Mouse (Mus musculus) limb, embryonic 12.5 days (tissue): ENCODE measurements around the gene Mcm3. TPM values are rescaled to one million over a fixed set of nuclear protein-coding genes. Genes with fewer than 3 reads are reported as not detected.

Experiments
- ATAC-seq: fragments of 200-750 bp; cut with Nextera tagmentation; 2 replicates; pipeline ENCODE4 v1.8.0; 2017; ENCODE audit warnings: low read depth, moderate TSS enrichment; ENCODE audit not compliant: insufficient number of reproducible peaks, insufficient read depth, low FRiP score, low TSS enrichment
- H3K27ac ChIP-seq: fragments of 300-500 bp; sonication (generic); 2 replicates; pipeline ENCODE4 v1.5.1; 2016; ENCODE audit warnings: mild to moderate bottlenecking, moderate library complexity
- H3K27me3 ChIP-seq: fragments of 300-500 bp; sonication (generic); 2 replicates; pipeline ENCODE4 v1.6.1; 2016; ENCODE audit warnings: mild to moderate bottlenecking, moderate library complexity
- H3K36me3 ChIP-seq: fragments of 300-500 bp; sonication (generic); 2 replicates; pipeline ENCODE4 v1.6.1; 2016; ENCODE audit warnings: mild to moderate bottlenecking, moderate library complexity
- H3K4me1 ChIP-seq: fragments of 300-500 bp; sonication (generic); replicated peaks from 2 replicates; pipeline ENCODE4 v1.6.1; 2016
- H3K4me2 ChIP-seq: fragments of 300-500 bp; sonication (generic); 2 replicates; pipeline ENCODE4 v1.6.1; 2016; ENCODE audit warnings: mild to moderate bottlenecking, moderate library complexity
- H3K4me3 ChIP-seq: fragments of 300-500 bp; sonication (generic); replicated peaks from 2 replicates; pipeline ENCODE4 v1.5.1; 2016; ENCODE audit warnings: mild to moderate bottlenecking
- H3K9ac ChIP-seq: fragments of 300-500 bp; sonication (generic); replicated peaks from 2 replicates; pipeline ENCODE4 v1.6.1; 2016; ENCODE audit warnings: mild to moderate bottlenecking, moderate library complexity
- H3K9me3 ChIP-seq: fragments of 300-500 bp; sonication (generic); 2 replicates; pipeline ENCODE4 v1.6.1; 2016; ENCODE audit warnings: mild to moderate bottlenecking, moderate library complexity
- WGBS: fragments of 180-500 bp; shearing (Covaris S2); methylation state at CpG from one replicate; pipeline ENCODE4 v1.1.7; 2016; 5-methylcytosine and 5-hydroxymethylcytosine counted together
- polyA plus RNA-seq: library from polyadenylated mRNA; unstranded; fragments of >200 nt; fragmentation: Nextera tagmentation; extraction: Ambion mirVana; gene quantifications from 2 replicates; pipeline ENCODE4 v1.2.1, GENCODE M21; 2016

Mcm3 gene
- polyA plus RNA-seq, 1 experiment from 2014 or later: 171 TPM

- no peaks in the 10 kb centered on the region for H3K27me3 ChIP-seq
- H3K9ac ChIP-seq: no peak overlapping the region
- WGBS: 92% methylated on average over 10 of the region's 10 CpGs
- no peaks in the 10 kb centered on the region for H3K36me3 ChIP-seq
- no peaks in the 10 kb centered on the region for H3K9me3 ChIP-seq
- no peak for ATAC-seq
- H3K27ac ChIP-seq: no peak overlapping the region
- no peak overlapping the region for H3K4me2 ChIP-seq
- H3K4me1 ChIP-seq: no peaks in the 10 kb centered on the region
- no peak overlapping the region for H3K4me3 ChIP-seq
These were observed 60.3 kb downstream of the Mcm3 start for GRCm38 (mm10) chr1:20759799-20760198.

- H3K27ac ChIP-seq: no peak overlapping the region
- H3K36me3 ChIP-seq: no peaks in the 10 kb centered on the region
- H3K4me2 ChIP-seq: no peak overlapping the region
- 71% methylated on average over 3 of the region's 3 CpGs for WGBS
- H3K4me3 ChIP-seq: no peak overlapping the region
- no peaks in the 10 kb centered on the region for H3K4me1 ChIP-seq
- H3K27me3 ChIP-seq: no peaks in the 10 kb centered on the region
- no peak overlapping the region for H3K9ac ChIP-seq
- H3K9me3 ChIP-seq: no peaks in the 10 kb centered on the region
- no peak for ATAC-seq
These were observed 62.5 kb downstream of the Mcm3 start for GRCm38 (mm10) chr1:20757586-20757985.

GRCm38 (mm10) chr1:20754439-20754838 lies 65.7 kb downstream of the Mcm3 start:
- no peak for ATAC-seq

More at GRCm38 (mm10) chr1:20754439-20754838, 65.7 kb downstream of the Mcm3 start:
- Histone ChIP-seq H3K27ac (no peak overlapping the region), H3K9ac (no peak overlapping the region), H3K4me1 (no peaks in the 10 kb centered on the region), H3K9me3 (0 out of 2 replicates have a peak, but pooled peaks cover under 1% of the 10 kb centered on the region), H3K4me2 (no peak overlapping the region), H3K4me3 (no peak overlapping the region), H3K36me3 (no peaks in the 10 kb centered on the region), H3K27me3 (no peaks in the 10 kb centered on the region)
- 85% methylated on average over 10 of the region's 10 CpGs for WGBS

Other genes starting within 250 kb of the Mcm3 start
- gene Pkhd1, start 202.2 kb downstream of the Mcm3 start, polyA plus RNA-seq: 0.11 TPM in 1 of 2 replicates, not detected in the other
- gene Il17a, start 89.4 kb downstream of the Mcm3 start, polyA plus RNA-seq: not detected in 2 replicates
- not detected in 2 replicates for gene Il17f, start 29.7 kb downstream of the Mcm3 start, polyA plus RNA-seq
- 6.7 and 7.5 TPM in 2 replicates for gene Paqr8, start 70.3 kb upstream of the Mcm3 start, polyA plus RNA-seq
- gene Efhc1, start 131.3 kb upstream of the Mcm3 start, polyA plus RNA-seq: 1.7 and 2.2 TPM in 2 replicates